Mouse (Mus musculus) C2C12 (cell line): Measurements from ENCODE around the gene Myh2.

Source experiments
- CTCF ChIP-seq: IDR thresholded peaks from one replicate; pipeline ENCODE4 v1.5.1; 2011; ENCODE audit not compliant: control insufficient read depth, insufficient read depth, insufficient read length
- MAX ChIP-seq: IDR thresholded peaks from one replicate; pipeline ENCODE4 v1.6.1; 2011; ENCODE audit warnings: mild to moderate bottlenecking, control low read depth

DNA sequence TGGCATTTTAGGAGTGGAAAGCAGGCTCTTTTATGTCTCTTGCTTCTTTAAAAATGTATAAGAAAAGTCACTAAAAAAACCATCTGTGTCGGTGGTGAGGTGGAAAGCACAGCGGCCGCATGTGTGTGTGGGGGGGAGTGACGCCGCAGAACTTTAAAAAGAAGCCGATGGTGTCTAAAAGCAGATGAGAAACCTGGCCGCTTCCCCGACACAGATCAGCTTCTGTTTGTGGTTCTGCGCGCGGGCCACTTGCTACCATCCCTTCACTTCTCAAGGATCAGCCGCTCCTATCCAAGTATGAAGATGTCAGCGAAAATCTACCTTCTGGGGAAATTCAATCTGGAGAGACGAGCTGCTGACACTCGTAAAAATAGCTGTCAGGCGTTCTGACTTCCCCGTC, 45.5 kb upstream of the Myh2 start:
- TF ChIP-seq MAX (no peak), CTCF (no peak)
